Mouse (Mus musculus): ENCODE measurements at regions not wholly inside any gene's neighbourhood (a gene's known extent, or its start where the extent isn't known, plus 50 kb on each side); places are given as distances from the start of the nearest gene placed in this dataset.

- H3K9ac ChIP-seq (ENCODE audit: low read depth, low read length): no peak overlapping the region
- DNase-seq (ENCODE audit: extremely low read depth, low read depth, low spot score): no peak
- WGBS: 73% methylated on average over 4 of the region's 4 CpGs
- H3K27me3 ChIP-seq (ENCODE audit: control insufficient read depth, insufficient read depth, low read length): no peaks in the 10 kb centered on the region
- no peak overlapping the region for H3K4me3 ChIP-seq (ENCODE audit: insufficient read depth, low read depth, low read length)
- H3K4me1 ChIP-seq (ENCODE audit: control insufficient read depth, insufficient read depth, low read length): no peaks in the 10 kb centered on the region
- no peaks in the 10 kb centered on the region for H3K79me2 ChIP-seq (ENCODE audit: control insufficient read depth, insufficient read depth, low read length)
- no peak for TF ChIP-seq CTCF (IDR thresholded peaks at IDR 0.05; ENCODE audit: low read depth, low read length)
- TF ChIP-seq POLR2A (IDR thresholded peaks at IDR 0.05; ENCODE audit: extremely low read depth, insufficient read depth, low read length): no peak
- no peak overlapping the region for H3K27ac ChIP-seq (replicated peaks; ENCODE audit: insufficient read depth, low read depth, low read length)
- H3K36me3 ChIP-seq (ENCODE audit: control insufficient read depth, insufficient read depth, low read length): no peaks in the 10 kb centered on the region
Observed at GRCm38 (mm10) chr10:9544041-9544786, 130.8 kb downstream of the Samd5 start.

GRCm38 (mm10) chr10:9541579-9541978 is 133.4 kb downstream of the Samd5 start:
- TF ChIP-seq CTCF (IDR thresholded peaks at IDR 0.05; ENCODE audit: low read depth, low read length) (no peak), POLR2A (IDR thresholded peaks at IDR 0.05; ENCODE audit: extremely low read depth, insufficient read depth, low read length) (no peak)
- Histone ChIP-seq H3K4me3 (ENCODE audit: insufficient read depth, low read depth, low read length) (no peak overlapping the region), H3K9ac (ENCODE audit: low read depth, low read length) (no peak overlapping the region), H3K27me3 (ENCODE audit: control insufficient read depth, insufficient read depth, low read length) (no peaks in the 10 kb centered on the region), H3K27ac (replicated peaks; ENCODE audit: insufficient read depth, low read depth, low read length) (no peak overlapping the region), H3K36me3 (ENCODE audit: control insufficient read depth, insufficient read depth, low read length) (no peaks in the 10 kb centered on the region), H3K4me1 (ENCODE audit: control insufficient read depth, insufficient read depth, low read length) (no peaks in the 10 kb centered on the region), H3K79me2 (ENCODE audit: control insufficient read depth, insufficient read depth, low read length) (no peaks in the 10 kb centered on the region)
- no peak for DNase-seq (ENCODE audit: extremely low read depth, low read depth, low spot score)
- 69% methylated on average over 1 of the region's 1 CpGs for WGBS

GRCm38 (mm10) chr10:9537686-9538085 is 137.3 kb downstream of the Samd5 start:
- 76% methylated on average over 3 of the region's 3 CpGs for WGBS
- TF ChIP-seq POLR2A (IDR thresholded peaks at IDR 0.05; ENCODE audit: extremely low read depth, insufficient read depth, low read length): no peak
- TF ChIP-seq CTCF (IDR thresholded peaks at IDR 0.05; ENCODE audit: low read depth, low read length): no peak
- no peak overlapping the region for H3K9ac ChIP-seq (ENCODE audit: low read depth, low read length)

GRCm38 (mm10) chr10:9534552-9534951 is 140.5 kb downstream of the Samd5 start:
- TF ChIP-seq CTCF (IDR thresholded peaks at IDR 0.05; ENCODE audit: low read depth, low read length): no peak
- no peak for TF ChIP-seq POLR2A (IDR thresholded peaks at IDR 0.05; ENCODE audit: extremely low read depth, insufficient read depth, low read length)
- Histone ChIP-seq H3K79me2 (ENCODE audit: control insufficient read depth, insufficient read depth, low read length) (no peaks in the 10 kb centered on the region), H3K27me3 (ENCODE audit: control insufficient read depth, insufficient read depth, low read length) (no peaks in the 10 kb centered on the region), H3K27ac (replicated peaks; ENCODE audit: insufficient read depth, low read depth, low read length) (no peak overlapping the region), H3K4me3 (ENCODE audit: insufficient read depth, low read depth, low read length) (no peak overlapping the region), H3K9ac (ENCODE audit: low read depth, low read length) (no peak overlapping the region), H3K36me3 (ENCODE audit: control insufficient read depth, insufficient read depth, low read length) (no peaks in the 10 kb centered on the region), H3K4me1 (ENCODE audit: control insufficient read depth, insufficient read depth, low read length) (no peaks in the 10 kb centered on the region)
- DNase-seq (ENCODE audit: extremely low read depth, low read depth, low spot score): no peak
- WGBS: 86% methylated on average over 8 of the region's 8 CpGs

More at GRCm38 (mm10) chr10:9537686-9538085, 137.3 kb downstream of the Samd5 start:
- no peak for DNase-seq (ENCODE audit: extremely low read depth, low read depth, low spot score)
- H3K4me3 ChIP-seq (ENCODE audit: insufficient read depth, low read depth, low read length): no peak overlapping the region
- no peaks in the 10 kb centered on the region for H3K36me3 ChIP-seq (ENCODE audit: control insufficient read depth, insufficient read depth, low read length)
- H3K27ac ChIP-seq (replicated peaks; ENCODE audit: insufficient read depth, low read depth, low read length): no peak overlapping the region
- no peaks in the 10 kb centered on the region for H3K27me3 ChIP-seq (ENCODE audit: control insufficient read depth, insufficient read depth, low read length)
- no peaks in the 10 kb centered on the region for H3K79me2 ChIP-seq (ENCODE audit: control insufficient read depth, insufficient read depth, low read length)
- H3K4me1 ChIP-seq (ENCODE audit: control insufficient read depth, insufficient read depth, low read length): no peaks in the 10 kb centered on the region

- Histone ChIP-seq H3K79me2 (ENCODE audit: control insufficient read depth, insufficient read depth, low read length) (no peaks in the 10 kb centered on the region), H3K27me3 (ENCODE audit: control insufficient read depth, insufficient read depth, low read length) (no peaks in the 10 kb centered on the region), H3K4me1 (ENCODE audit: control insufficient read depth, insufficient read depth, low read length) (no peaks in the 10 kb centered on the region), H3K27ac (replicated peaks; ENCODE audit: insufficient read depth, low read depth, low read length) (no peak overlapping the region), H3K36me3 (ENCODE audit: control insufficient read depth, insufficient read depth, low read length) (no peaks in the 10 kb centered on the region), H3K4me3 (ENCODE audit: insufficient read depth, low read depth, low read length) (no peak overlapping the region), H3K9ac (ENCODE audit: low read depth, low read length) (no peak overlapping the region)
- no peak for DNase-seq (ENCODE audit: extremely low read depth, low read depth, low spot score)
- WGBS: 62% methylated on average over 2 of the region's 2 CpGs
- TF ChIP-seq CTCF (IDR thresholded peaks at IDR 0.05; ENCODE audit: low read depth, low read length) (no peak), POLR2A (IDR thresholded peaks at IDR 0.05; ENCODE audit: extremely low read depth, insufficient read depth, low read length) (no peak)
Observed at GRCm38 (mm10) chr10:9533283-9533682, 141.7 kb downstream of the Samd5 start.

- Histone ChIP-seq H3K4me3 (ENCODE audit: insufficient read depth, low read depth, low read length) (no peak overlapping the region), H3K4me1 (ENCODE audit: control insufficient read depth, insufficient read depth, low read length) (no peaks in the 10 kb centered on the region)
- WGBS: 80% methylated on average over 5 of the region's 5 CpGs
Observed at GRCm38 (mm10) chr10:9531931-9532330, 143.1 kb downstream of the Samd5 start.

More at GRCm38 (mm10) chr10:9531931-9532330, 143.1 kb downstream of the Samd5 start:
- Histone ChIP-seq H3K79me2 (ENCODE audit: control insufficient read depth, insufficient read depth, low read length) (no peaks in the 10 kb centered on the region), H3K36me3 (ENCODE audit: control insufficient read depth, insufficient read depth, low read length) (no peaks in the 10 kb centered on the region), H3K9ac (ENCODE audit: low read depth, low read length) (no peak overlapping the region), H3K27ac (replicated peaks; ENCODE audit: insufficient read depth, low read depth, low read length) (no peak overlapping the region), H3K27me3 (ENCODE audit: control insufficient read depth, insufficient read depth, low read length) (no peaks in the 10 kb centered on the region)
- no peak for TF ChIP-seq CTCF (IDR thresholded peaks at IDR 0.05; ENCODE audit: low read depth, low read length)
- no peak for TF ChIP-seq POLR2A (IDR thresholded peaks at IDR 0.05; ENCODE audit: extremely low read depth, insufficient read depth, low read length)
- DNase-seq (ENCODE audit: extremely low read depth, low read depth, low spot score): no peak
